Mouse (Mus musculus): ENCODE measurements around the gene Adamts2. TPM values are rescaled to one million over a fixed set of nuclear protein-coding genes. Genes with fewer than 3 reads are reported as not detected.
A peak's percentile ranks its signal among the peaks of the same experiment; 100 is the strongest.

The Adamts2 gene
- polyA plus RNA-seq, 1 experiment from 2014 or later, result 3.4 TPM

GRCm38 (mm10) chr11:50620926-50621325 lies 19.0 kb downstream of the Adamts2 start:
- 89% methylated on average over 4 of the region's 4 CpGs for WGBS
- no peak for ATAC-seq
- Histone ChIP-seq H3K27ac (ENCODE audit: low read length) (no peak overlapping the region), H3K9me3 (ENCODE audit: control insufficient read depth, low read length) (no peaks in the 10 kb centered on the region), H3K4me2 (ENCODE audit: low read length) (no peak overlapping the region), H3K9ac (replicated peaks; ENCODE audit: low read depth, low read length) (no peak overlapping the region), H3K4me3 (replicated peaks; ENCODE audit: low read length) (no peak overlapping the region), H3K36me3 (ENCODE audit: control insufficient read depth, insufficient read depth) (no peaks in the 10 kb centered on the region), H3K27me3 (replicated peaks; ENCODE audit: control insufficient read depth, insufficient read depth, low read length) (no peaks in the 10 kb centered on the region), H3K4me1 (replicated peaks; ENCODE audit: control insufficient read depth, insufficient read depth, low read length) (peaks cover 8% of the 10 kb centered on the region)

GRCm38 (mm10) chr11:50621364-50621763 lies 19.5 kb downstream of the Adamts2 start:
- H3K9ac ChIP-seq (replicated peaks; ENCODE audit: low read depth, low read length), result no peak overlapping the region
- H3K36me3 ChIP-seq (ENCODE audit: control insufficient read depth, insufficient read depth), result no peaks in the 10 kb centered on the region
- no peak overlapping the region for H3K4me3 ChIP-seq (replicated peaks; ENCODE audit: low read length)
- no peaks in the 10 kb centered on the region for H3K27me3 ChIP-seq (replicated peaks; ENCODE audit: control insufficient read depth, insufficient read depth, low read length)
- ATAC-seq, result no peak
- no peak overlapping the region for H3K27ac ChIP-seq (ENCODE audit: low read length)
- H3K4me1 ChIP-seq (replicated peaks; ENCODE audit: control insufficient read depth, insufficient read depth, low read length), result peaks cover 8% of the 10 kb centered on the region
- H3K4me2 ChIP-seq (ENCODE audit: low read length), result no peak overlapping the region
- 82% methylated on average over 5 of the region's 5 CpGs for WGBS
- H3K9me3 ChIP-seq (ENCODE audit: control insufficient read depth, low read length), result no peaks in the 10 kb centered on the region

- Histone ChIP-seq H3K4me3 (replicated peaks; ENCODE audit: low read length) (no peak overlapping the region), H3K36me3 (ENCODE audit: control insufficient read depth, insufficient read depth) (no peaks in the 10 kb centered on the region), H3K27me3 (replicated peaks; ENCODE audit: control insufficient read depth, insufficient read depth, low read length) (no peaks in the 10 kb centered on the region), H3K9ac (replicated peaks; ENCODE audit: low read depth, low read length) (no peak overlapping the region), H3K9me3 (ENCODE audit: control insufficient read depth, low read length) (no peaks in the 10 kb centered on the region), H3K4me1 (replicated peaks; ENCODE audit: control insufficient read depth, insufficient read depth, low read length) (peaks cover 8% of the 10 kb centered on the region), H3K4me2 (ENCODE audit: low read length) (no peak overlapping the region), H3K27ac (ENCODE audit: low read length) (no peak overlapping the region)
- ATAC-seq, result no peak
- WGBS, result 63% methylated on average over 15 of the region's 15 CpGs
Observed at GRCm38 (mm10) chr11:50622238-50622726, 20.4 kb downstream of the Adamts2 start.

- Histone ChIP-seq H3K4me3 (replicated peaks; ENCODE audit: low read length) (no peak overlapping the region), H3K27me3 (replicated peaks; ENCODE audit: control insufficient read depth, insufficient read depth, low read length) (no peaks in the 10 kb centered on the region), H3K9ac (replicated peaks; ENCODE audit: low read depth, low read length) (no peak overlapping the region), H3K4me1 (replicated peaks; ENCODE audit: control insufficient read depth, insufficient read depth, low read length) (peaks cover 8% of the 10 kb centered on the region), H3K9me3 (ENCODE audit: control insufficient read depth, low read length) (no peaks in the 10 kb centered on the region), H3K36me3 (ENCODE audit: control insufficient read depth, insufficient read depth) (no peaks in the 10 kb centered on the region), H3K4me2 (ENCODE audit: low read length) (no peak overlapping the region), H3K27ac (ENCODE audit: low read length) (no peak overlapping the region)
- 89% methylated on average over 3 of the region's 3 CpGs for WGBS
- ATAC-seq, result no peak
Observed at GRCm38 (mm10) chr11:50623806-50624205, 21.9 kb downstream of the Adamts2 start.

- 0 out of 2 replicates have a peak, but pooled peaks have one; percentile 36 for ATAC-seq
- no peak overlapping the region for H3K27ac ChIP-seq (ENCODE audit: low read length)
Observed at GRCm38 (mm10) chr11:50624239-50624638, 22.4 kb downstream of the Adamts2 start.

GRCm38 (mm10) chr11:50624720-50625119 lies 22.8 kb downstream of the Adamts2 start:
- Histone ChIP-seq H3K9ac (replicated peaks; ENCODE audit: low read depth, low read length) (peak overlapping the region; percentile 25; the same call in 1 of the 2 replicates), H3K4me2 (ENCODE audit: low read length) (no peak overlapping the region), H3K27me3 (replicated peaks; ENCODE audit: control insufficient read depth, insufficient read depth, low read length) (no peaks in the 10 kb centered on the region), H3K4me3 (replicated peaks; ENCODE audit: low read length) (no peak overlapping the region), H3K27ac (ENCODE audit: low read length) (no peak overlapping the region), H3K4me1 (replicated peaks; ENCODE audit: control insufficient read depth, insufficient read depth, low read length) (peaks cover 14% of the 10 kb centered on the region), H3K9me3 (ENCODE audit: control insufficient read depth, low read length) (no peaks in the 10 kb centered on the region), H3K36me3 (ENCODE audit: control insufficient read depth, insufficient read depth) (no peaks in the 10 kb centered on the region)
- WGBS, result 41% methylated on average over 5 of the region's 5 CpGs
- ATAC-seq, result peak; percentile 45

More at GRCm38 (mm10) chr11:50624239-50624638, 22.4 kb downstream of the Adamts2 start:
- WGBS, result 48% methylated on average over 2 of the region's 2 CpGs
- Histone ChIP-seq H3K27me3 (replicated peaks; ENCODE audit: control insufficient read depth, insufficient read depth, low read length) (no peaks in the 10 kb centered on the region), H3K9me3 (ENCODE audit: control insufficient read depth, low read length) (no peaks in the 10 kb centered on the region), H3K4me1 (replicated peaks; ENCODE audit: control insufficient read depth, insufficient read depth, low read length) (peaks cover 11% of the 10 kb centered on the region), H3K4me2 (ENCODE audit: low read length) (no peak overlapping the region), H3K4me3 (replicated peaks; ENCODE audit: low read length) (no peak overlapping the region), H3K36me3 (ENCODE audit: control insufficient read depth, insufficient read depth) (no peaks in the 10 kb centered on the region), H3K9ac (replicated peaks; ENCODE audit: low read depth, low read length) (no peak overlapping the region)

- Histone ChIP-seq H3K9me3 (ENCODE audit: control insufficient read depth, low read length) (no peaks in the 10 kb centered on the region), H3K4me1 (replicated peaks; ENCODE audit: control insufficient read depth, insufficient read depth, low read length) (peaks cover 22% of the 10 kb centered on the region), H3K27ac (ENCODE audit: low read length) (peak overlapping the region; percentile 44), H3K27me3 (replicated peaks; ENCODE audit: control insufficient read depth, insufficient read depth, low read length) (no peaks in the 10 kb centered on the region), H3K4me2 (ENCODE audit: low read length) (no peak overlapping the region), H3K36me3 (ENCODE audit: control insufficient read depth, insufficient read depth) (no peaks in the 10 kb centered on the region), H3K4me3 (replicated peaks; ENCODE audit: low read length) (no peak overlapping the region), H3K9ac (replicated peaks; ENCODE audit: low read depth, low read length) (no peak overlapping the region)
- peak; percentile 64 for ATAC-seq
- 17% methylated on average over 3 of the region's 3 CpGs for WGBS
Observed at GRCm38 (mm10) chr11:50628915-50629314, 27.0 kb downstream of the Adamts2 start.

- H3K4me2 ChIP-seq (ENCODE audit: low read length), result no peak overlapping the region
- H3K27me3 ChIP-seq (replicated peaks; ENCODE audit: control insufficient read depth, insufficient read depth, low read length), result no peaks in the 10 kb centered on the region
- peaks cover 15% of the 10 kb centered on the region for H3K4me1 ChIP-seq (replicated peaks; ENCODE audit: control insufficient read depth, insufficient read depth, low read length)
- H3K27ac ChIP-seq (ENCODE audit: low read length), result no peak overlapping the region
- H3K9me3 ChIP-seq (ENCODE audit: control insufficient read depth, low read length), result no peaks in the 10 kb centered on the region
- H3K9ac ChIP-seq (replicated peaks; ENCODE audit: low read depth, low read length), result no peak overlapping the region
- 85% methylated on average over 2 of the region's 2 CpGs for WGBS
- no peak overlapping the region for H3K4me3 ChIP-seq (replicated peaks; ENCODE audit: low read length)
- ATAC-seq, result no peak
- H3K36me3 ChIP-seq (ENCODE audit: control insufficient read depth, insufficient read depth), result no peaks in the 10 kb centered on the region
Observed at GRCm38 (mm10) chr11:50630462-50630861, 28.6 kb downstream of the Adamts2 start.

- H3K36me3 ChIP-seq (ENCODE audit: control insufficient read depth, insufficient read depth), result no peaks in the 10 kb centered on the region
- no peaks in the 10 kb centered on the region for H3K9me3 ChIP-seq (ENCODE audit: control insufficient read depth, low read length)
- H3K9ac ChIP-seq (replicated peaks; ENCODE audit: low read depth, low read length), result no peak overlapping the region
- no peak overlapping the region for H3K27ac ChIP-seq (ENCODE audit: low read length)
- peak; percentile 72 for ATAC-seq
- WGBS, result 29% methylated on average over 4 of the region's 4 CpGs
- no peaks in the 10 kb centered on the region for H3K27me3 ChIP-seq (replicated peaks; ENCODE audit: control insufficient read depth, insufficient read depth, low read length)
- no peak overlapping the region for H3K4me3 ChIP-seq (replicated peaks; ENCODE audit: low read length)
- peaks cover 15% of the 10 kb centered on the region for H3K4me1 ChIP-seq (replicated peaks; ENCODE audit: control insufficient read depth, insufficient read depth, low read length)
- H3K4me2 ChIP-seq (ENCODE audit: low read length), result no peak overlapping the region
Observed at GRCm38 (mm10) chr11:50632270-50632669, 30.4 kb downstream of the Adamts2 start.

GRCm38 (mm10) chr11:50635051-50635590 lies 33.2 kb downstream of the Adamts2 start:
- no peak overlapping the region for H3K27ac ChIP-seq (ENCODE audit: low read length)
- H3K36me3 ChIP-seq (ENCODE audit: control insufficient read depth, insufficient read depth), result no peaks in the 10 kb centered on the region
- H3K27me3 ChIP-seq (replicated peaks; ENCODE audit: control insufficient read depth, insufficient read depth, low read length), result no peaks in the 10 kb centered on the region
- ATAC-seq, result no peak
- H3K4me2 ChIP-seq (ENCODE audit: low read length), result no peak overlapping the region
- no peak overlapping the region for H3K4me3 ChIP-seq (replicated peaks; ENCODE audit: low read length)
- peaks cover 8% of the 10 kb centered on the region for H3K4me1 ChIP-seq (replicated peaks; ENCODE audit: control insufficient read depth, insufficient read depth, low read length)
- H3K9me3 ChIP-seq (ENCODE audit: control insufficient read depth, low read length), result no peaks in the 10 kb centered on the region
- H3K9ac ChIP-seq (replicated peaks; ENCODE audit: low read depth, low read length), result no peak overlapping the region
- WGBS, result 86% methylated on average over 2 of the region's 2 CpGs

All from forebrain, embryonic 16.5 days (tissue).